Mouse (Mus musculus): Measurements from ENCODE around the gene Grhl3.

Gene Grhl3

DNA sequence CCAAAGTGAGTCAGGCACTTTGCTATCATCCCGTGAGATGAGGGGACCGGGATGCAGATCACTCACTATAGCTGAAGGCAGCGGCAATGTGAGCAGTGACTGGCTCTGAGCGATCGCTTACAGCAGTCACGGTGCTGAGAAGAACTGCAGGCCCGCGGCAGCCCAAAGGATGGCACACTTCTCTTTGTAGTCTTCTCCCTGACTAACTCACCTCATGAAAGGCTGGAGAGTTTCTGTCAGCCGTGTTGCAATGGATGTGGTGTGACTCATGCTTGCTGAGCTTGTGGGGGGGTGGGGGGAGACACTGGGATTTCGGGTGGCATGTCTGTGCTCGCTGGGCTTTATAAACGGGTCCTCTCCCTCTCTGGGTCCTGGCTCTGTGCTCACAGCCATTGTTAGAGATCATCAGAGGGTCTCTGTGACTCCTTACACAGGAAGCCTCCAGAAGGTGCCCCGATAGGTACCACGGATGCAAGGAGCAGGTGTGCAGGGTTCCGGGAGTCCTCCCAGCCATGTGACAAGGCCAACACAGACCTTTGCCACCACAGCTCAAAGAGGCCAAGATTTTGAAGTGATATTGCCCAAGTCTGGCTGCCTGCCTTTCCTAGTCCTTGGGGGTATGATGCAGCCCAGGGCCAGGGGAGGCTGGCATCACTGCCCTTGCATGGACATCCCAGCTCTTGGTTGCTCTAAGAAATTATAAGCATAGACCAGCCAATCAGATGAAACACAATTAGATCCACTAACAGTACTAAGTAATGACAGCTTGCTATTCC lies 2.1 kb upstream of the Grhl3 start:
- no peak for DNase-seq (ENCODE audit: low spot score)

DNA sequence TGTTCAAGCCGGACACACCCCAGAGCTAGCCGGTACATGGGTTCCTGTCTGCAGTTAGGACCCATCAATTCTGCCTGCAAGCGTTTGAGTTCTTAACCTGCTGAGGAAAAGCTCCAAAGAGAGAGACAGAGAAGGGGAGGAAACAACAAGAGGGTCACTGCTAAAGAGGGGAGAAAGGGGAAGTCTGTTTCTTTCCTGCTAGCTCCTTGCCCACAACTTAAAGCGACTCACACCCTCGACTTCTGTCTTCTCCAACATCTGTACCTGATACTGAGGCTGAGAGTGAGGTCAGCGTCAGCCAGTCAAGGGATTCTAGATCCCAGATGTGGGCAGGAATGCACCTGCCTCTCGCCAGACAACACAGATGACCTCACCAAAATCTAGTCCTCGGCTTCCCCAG lies 1.2 kb downstream of the Grhl3 start:
- DNase-seq (ENCODE audit: low spot score) = no peak

DNA sequence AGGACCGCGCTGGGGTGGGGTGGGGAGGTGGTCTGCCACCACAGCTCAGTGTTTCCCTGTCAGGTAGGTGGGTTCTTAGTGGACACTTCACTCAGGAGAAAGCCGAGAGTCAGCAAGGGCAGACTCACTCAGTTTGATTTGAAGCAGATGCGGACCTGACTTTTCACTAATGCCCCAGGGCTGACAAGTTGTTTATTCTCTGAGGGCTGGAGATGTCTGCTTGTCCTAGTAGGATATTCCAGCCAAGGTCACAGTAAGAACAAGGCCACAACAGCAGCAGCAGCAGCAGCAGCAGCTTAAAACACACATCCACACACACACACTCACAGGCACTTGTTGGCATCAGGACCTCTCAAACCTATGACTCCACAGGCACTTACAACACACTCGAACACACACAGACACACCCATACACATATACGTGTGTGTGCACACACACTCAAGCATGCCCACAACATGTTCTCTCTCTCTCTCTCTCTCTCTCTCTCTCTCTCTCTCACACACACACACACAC lies 2.3 kb downstream of the Grhl3 start:
- DNase-seq (ENCODE audit: low spot score) = no peak

DNA sequence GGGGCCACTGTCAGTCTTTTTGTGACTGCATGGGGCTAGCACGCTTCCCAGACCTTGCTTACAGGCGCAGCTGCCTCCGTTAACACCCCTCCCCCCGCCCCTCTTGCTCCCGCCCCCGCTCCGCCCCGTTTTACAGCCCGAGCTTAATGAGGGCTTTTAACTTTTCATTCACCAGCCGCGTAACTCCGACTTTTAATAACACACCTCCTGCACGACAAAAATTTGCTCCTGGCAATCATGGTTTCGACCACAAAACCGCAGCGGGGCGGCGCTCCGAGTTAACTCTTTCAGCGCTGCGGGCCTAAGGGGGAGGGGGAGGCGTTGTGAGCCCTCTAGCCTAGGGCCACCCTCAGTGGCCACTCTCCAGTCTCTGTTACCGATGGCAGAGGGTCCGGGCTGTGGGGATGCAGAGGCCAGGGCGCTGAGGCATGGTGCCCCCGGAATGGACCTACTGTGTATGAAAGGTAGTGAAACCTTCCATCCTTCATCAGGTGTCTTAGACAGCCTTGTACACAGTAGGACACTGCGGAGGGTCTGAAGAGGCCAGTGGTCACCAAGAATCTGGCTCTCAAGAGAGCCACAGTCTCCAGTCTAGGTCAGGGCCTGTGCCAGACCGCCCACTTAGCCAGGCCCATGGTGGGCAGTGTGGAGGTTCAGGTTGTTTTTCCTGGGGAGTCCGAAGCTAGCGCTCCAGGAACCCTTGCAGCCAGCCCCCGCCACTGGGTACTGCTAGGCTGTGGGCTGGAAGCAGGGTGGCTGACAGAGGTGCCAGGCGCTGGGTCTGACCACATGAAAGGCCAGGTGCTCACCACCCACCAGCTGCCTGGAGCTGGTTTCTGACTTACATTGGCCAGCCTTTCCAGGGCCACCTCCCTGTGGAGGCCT lies 3.0 kb downstream of the Grhl3 start:
- DNase-seq (ENCODE audit: low spot score) = no peak

DNA sequence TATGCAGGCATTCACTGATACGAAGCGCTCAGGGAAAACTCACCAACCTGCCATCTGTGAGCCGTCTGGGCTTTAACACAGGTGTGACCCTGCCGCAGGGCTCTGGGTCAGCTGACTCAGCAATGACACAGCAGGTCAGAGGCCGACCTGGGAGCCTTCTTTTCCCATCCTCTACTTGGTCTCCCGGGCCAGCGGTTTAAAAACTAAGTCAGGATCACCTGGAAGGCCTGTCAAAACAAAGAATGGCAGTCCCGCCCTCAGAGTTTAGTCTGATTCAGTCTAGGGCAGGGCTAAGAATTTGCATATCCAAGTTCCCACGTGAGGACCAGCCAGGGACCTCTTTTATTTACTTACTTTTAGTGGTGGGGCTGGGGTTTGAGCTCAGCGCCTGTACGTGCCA lies 4.2 kb downstream of the Grhl3 start:
- no peak for DNase-seq (ENCODE audit: low spot score)

DNA sequence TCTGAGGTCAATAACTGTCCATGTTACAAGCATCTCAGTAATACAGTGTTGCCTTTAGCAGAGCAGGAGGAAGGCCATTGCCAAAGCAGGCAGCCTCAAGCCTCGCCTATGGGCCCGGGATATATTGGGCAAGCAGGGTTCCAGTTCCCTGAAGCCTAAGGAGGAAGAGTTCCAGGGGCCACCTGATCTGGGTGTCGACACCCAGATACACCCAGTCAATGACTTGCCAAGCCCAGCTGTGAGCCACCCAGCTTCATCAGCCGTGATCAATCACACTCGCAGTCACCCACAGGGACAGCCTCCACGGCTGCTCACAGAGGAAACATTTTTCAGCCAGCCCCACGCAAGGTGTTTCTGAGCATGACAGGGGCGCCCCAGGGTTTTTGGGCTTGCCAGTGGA lies 5.9 kb downstream of the Grhl3 start:
- DNase-seq (ENCODE audit: low spot score) = no peak

DNA sequence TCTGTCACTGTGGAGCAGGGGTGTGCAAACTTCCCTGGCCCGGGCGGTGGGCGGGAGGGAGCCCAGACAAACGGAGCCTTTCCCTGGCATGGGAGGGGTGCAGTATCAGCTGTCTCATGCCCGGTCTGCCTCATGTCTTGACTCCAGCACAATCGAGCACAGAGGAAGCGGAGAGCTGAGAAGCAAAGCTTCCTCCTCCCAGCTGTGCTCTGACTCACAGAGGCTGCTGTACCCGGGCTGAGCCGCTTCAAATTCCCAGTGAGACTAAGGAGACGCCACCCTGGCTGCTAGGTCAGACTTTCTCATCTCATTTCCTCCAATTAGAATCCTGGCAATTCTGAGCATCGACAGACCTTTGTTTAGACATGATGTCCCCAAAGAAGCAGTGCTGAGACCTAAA lies 6.4 kb downstream of the Grhl3 start:
- no peak for DNase-seq (ENCODE audit: low spot score)

DNA sequence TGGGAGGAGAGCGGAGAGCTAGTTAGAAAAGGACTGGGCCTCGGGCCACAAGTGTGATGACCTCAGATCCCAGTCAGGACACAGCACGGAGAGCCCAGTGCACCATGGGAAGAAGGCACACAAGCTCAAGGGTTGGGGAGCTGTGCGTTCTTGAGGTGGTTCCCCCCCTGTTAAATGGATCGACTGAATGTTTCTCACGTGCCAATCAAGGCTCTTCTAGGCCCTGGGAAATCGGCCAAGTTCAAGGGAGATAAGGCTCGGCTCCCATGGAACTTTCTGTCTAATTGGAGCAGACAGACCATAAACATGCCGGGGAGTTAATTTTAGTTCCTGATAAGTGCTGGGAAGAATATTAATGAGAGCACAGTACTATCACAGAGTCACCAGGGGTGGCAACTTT lies 8.0 kb downstream of the Grhl3 start:
- no peak for DNase-seq (ENCODE audit: low spot score)

DNA sequence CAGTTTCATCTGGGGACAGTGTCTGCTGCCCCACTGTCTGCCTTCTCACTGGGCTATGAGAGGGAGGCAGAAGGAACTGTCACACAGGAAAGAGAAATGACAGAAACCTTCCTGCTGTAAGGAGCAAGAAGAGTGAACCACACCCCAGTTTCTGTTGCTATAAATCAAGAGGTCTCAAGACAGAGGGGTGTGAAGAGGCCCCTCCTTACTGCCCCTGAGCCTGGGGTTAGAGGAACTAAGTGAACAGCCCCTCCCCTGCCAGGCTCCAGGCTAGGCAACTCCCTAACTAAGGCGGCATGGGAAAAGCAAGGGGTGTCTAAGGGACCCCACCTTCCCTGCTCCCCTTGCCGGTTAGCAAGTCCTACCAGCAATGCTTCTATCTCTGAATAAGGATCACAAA lies 9.6 kb downstream of the Grhl3 start:
- DNase-seq (ENCODE audit: low spot score) = no peak

DNA sequence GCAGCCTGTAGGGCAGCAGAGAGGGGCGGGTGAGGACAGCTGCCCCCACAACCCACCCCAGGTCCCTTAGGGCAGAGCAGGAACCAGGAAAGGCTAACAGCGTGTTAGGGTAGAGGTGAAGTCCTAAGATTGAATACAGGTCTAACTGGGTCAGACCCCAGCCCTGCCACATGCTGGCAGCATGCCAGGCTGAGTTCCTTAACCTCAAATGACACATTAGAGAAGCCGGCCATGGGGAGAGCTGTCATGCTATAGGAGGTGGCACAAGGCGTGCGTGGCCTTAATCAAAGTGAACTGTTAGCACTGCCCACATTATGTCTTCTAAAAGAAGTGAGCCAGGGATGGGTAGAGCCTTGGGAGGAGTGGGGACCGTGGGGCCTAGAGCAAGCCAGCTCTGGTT lies 24.1 kb downstream of the Grhl3 start:
- no peak for DNase-seq (ENCODE audit: low spot score)

DNA sequence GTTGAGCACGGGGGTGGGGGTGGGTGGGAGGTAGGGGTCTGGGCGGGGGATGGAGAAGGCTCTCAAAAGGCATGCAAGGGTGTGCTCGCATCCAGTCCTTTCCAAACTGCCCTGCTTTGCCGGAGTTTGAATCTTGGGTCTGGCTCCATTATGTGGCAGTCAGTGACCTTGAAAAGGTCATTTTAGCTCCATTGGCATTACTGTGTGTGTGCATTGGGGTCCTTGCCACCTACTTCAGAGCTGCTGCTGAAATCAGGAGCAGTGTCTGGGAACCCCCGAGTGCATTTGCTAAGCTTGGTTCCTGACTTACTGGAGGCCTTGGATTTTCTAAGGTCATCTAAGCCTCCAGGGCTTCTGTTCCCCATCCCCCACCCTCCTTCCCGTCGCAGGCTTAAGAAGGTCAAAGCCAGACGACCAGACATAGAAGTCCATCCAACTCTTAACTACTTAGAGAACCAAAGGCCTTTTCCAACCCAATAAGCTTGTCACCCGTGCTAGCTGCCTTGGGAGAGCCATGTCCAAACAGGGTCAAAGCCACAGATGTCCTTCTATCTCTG lies 24.8 kb downstream of the Grhl3 start:
- DNase-seq (ENCODE audit: low spot score) = no peak

DNA sequence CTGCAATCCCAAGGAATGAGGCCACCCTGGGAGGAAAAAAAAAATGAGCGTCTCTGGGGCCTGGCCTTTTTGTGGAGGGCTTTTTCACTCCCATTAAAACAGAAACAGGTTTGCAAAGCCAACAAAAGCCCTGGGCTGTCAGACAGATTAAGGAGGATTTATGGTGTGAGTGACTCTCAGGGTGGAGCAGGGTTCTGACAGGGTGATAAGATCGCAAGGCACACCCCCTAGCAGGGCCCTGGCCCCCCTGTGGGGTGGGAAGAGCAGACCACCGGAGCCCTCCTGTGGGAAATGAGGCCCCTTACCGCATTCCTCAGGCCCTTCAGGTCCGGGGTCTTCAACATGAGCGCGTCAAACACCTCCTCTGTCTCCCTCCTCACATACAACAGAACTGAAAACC lies 25.3 kb downstream of the Grhl3 start:
- DNase-seq (ENCODE audit: low spot score) = no peak

DNA sequence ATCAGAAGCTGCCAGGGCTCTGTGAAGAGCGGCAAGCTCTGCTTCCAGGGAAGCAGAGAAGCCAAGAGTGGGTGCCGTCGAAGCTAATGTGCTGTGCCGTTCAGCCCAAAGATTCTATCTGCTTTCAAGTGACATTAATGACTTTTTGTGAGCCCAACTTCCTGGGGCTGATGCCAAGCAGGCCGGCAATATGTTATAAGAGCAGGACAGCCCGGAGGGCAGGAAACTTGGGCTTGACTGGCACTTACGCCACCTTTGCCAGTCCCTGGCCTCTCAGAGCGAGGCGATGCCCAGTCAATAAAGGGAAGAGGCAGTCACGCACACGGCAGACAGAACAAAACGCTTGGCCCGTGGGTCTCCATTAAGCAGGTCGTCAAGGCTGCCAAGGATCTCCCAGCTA lies 25.9 kb downstream of the Grhl3 start:
- DNase-seq (ENCODE audit: low spot score) = no peak

DNA sequence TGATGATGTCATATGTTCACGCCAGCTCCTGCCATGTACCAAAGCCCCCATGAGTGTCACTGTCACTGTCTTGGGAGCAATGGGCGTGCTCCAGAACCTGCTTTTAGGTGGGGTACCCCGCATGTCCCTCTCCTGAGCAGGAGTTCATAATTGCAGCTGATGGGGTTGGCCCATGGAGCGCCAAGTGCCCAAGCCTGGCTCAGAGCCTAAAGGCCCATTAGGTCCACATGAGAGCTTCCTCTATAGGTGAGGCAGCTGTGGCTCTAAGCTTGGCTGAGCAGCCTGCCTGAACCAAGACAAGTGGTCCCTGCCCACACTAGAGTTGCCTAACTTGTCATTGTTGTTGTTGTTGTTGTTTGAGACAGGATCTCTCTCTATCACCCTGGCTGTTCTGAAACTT lies 26.6 kb downstream of the Grhl3 start:
- no peak for DNase-seq (ENCODE audit: low spot score)

DNA sequence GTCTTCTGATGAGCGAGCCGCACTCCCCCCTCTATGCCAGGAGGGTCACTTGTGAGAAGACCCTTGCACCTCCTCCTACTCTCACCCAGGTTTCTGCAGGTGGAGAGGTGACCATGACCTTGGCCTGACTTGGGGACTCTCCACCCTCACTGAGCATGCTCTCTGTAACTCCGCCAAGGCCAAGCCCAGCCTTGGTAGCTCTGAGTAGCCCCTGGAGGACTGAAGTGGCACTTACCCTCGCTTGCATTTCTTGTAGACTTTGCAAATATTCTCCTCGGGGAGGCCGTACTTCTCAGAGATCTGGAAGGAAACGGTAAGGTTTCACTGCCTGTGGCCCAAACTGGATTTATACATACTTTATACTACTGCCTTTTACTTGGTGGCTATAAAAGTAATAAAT lies 27.4 kb downstream of the Grhl3 start:
- DNase-seq (ENCODE audit: low spot score) = no peak

DNA sequence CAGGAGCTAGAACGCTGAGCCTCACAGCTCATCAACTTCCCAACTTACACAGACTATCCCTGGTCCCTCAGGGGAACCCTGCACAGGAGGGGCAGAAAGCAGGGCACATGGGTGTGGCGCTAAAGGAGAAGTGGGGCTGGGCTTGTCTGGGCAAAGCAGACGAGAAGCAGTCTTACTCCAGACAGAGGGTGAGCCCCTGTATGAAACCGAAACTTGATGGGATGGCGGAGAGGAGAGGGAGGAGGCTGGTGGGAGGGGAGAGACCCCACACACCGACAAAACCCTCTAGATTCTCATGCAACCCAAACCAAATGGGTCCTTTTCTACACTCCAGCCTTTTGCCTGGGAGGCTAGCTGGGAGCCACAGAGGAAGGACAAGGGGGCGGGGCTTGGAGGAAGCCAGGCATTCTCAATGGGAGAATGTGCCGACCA lies 28.3 kb downstream of the Grhl3 start:
- no peak for DNase-seq (ENCODE audit: low spot score)

DNA sequence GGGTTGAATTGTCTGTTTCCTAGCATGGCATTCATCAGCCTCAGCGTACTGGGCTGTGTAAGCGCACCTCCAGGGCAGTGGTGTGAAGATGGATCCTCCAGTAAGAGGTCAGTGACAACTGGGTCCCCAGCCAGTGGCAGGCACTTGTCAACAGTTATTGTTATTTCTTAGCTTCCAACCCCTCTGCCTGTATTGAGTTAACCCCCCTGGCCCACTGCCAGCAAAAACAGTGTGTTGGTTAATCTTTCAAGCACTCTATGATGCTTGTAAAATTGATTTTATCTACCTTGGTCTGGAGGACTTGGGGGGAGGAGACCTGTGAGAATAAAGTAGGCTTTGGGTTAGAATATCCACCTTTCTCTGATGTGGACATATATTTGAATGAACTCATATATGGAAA lies 29.1 kb downstream of the Grhl3 start:
- DNase-seq (ENCODE audit: low spot score) = no peak

DNA sequence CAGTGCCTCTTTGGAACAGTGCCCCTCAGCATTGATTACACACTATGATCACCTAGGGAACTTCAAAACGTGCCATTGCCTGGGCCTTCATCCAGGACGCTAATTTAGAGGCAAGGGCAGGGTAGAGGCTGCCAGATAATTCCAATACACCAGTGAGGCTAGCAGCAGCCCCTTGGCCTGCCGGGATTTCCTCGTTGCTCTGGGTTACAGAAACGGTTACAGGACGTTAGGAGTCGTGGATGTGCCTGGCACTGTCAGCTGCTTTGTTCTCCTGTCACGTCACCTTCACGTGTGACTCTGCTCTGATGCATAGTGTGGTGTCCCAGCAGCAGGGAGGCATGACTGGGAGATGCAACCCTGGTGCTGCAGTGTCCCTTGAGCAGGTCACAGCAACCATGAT lies 33.4 kb downstream of the Grhl3 start:
- DNase-seq (ENCODE audit: low spot score) = no peak

DNA sequence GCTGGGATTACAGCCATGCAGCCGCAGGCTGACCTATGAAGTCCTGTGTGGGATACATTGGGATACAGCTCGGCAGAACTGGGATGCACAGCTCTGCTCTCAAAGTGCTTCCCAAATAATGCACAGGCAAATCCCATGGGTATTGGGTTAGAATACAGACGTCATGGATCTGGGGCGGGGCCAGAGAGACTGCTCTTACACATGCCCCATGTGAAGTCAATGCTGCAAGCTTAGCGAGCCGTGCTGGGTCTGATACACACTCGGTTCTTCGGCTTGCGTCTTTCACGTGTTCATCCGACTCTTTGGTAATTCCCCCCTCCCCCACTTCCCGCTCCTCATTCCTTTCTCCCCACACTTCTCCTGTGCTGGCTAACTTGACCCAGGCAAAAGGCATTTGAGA lies 34.4 kb downstream of the Grhl3 start:
- DNase-seq (ENCODE audit: low spot score) = no peak

DNA sequence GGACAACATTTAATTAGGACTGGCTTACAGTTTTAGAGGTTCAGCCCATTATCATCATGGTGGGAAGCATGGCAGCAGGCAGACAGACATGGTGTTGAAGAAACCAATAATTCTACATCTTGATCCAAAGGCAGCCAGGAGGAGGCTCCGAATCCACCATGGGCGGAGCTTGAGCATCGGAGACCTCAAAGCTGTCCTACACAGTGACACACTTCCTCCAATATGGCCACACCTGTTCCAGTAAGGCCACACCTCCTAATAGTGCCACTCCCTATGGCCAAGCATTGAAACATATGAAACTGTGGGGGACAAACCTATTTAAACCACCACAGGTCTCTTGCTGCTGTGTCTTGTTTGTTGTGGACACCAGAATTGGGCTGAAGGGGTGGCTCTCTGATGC lies 38.4 kb downstream of the Grhl3 start:
- DNase-seq (ENCODE audit: low spot score) = no peak

DNA sequence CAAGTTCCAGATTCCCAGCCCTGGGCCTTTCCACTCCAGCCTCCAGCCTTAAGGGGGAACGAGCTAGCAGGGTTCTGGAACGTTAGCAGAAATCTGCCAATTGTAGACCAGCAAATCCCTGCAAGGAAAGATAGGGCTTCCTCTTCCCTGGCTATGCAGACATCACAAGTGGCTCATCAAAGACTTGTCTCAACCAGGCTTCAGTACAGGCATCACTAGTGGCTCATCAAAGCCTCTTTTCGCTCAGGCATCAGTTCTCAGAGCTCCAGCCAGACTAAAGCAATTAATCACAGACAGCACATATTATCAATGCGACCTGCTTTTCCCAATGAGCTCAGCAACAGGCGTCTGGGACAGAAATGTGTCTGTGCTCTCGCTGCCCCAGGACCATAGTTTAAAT lies 40.4 kb downstream of the Grhl3 start:
- no peak for DNase-seq (ENCODE audit: low spot score)

DNA sequence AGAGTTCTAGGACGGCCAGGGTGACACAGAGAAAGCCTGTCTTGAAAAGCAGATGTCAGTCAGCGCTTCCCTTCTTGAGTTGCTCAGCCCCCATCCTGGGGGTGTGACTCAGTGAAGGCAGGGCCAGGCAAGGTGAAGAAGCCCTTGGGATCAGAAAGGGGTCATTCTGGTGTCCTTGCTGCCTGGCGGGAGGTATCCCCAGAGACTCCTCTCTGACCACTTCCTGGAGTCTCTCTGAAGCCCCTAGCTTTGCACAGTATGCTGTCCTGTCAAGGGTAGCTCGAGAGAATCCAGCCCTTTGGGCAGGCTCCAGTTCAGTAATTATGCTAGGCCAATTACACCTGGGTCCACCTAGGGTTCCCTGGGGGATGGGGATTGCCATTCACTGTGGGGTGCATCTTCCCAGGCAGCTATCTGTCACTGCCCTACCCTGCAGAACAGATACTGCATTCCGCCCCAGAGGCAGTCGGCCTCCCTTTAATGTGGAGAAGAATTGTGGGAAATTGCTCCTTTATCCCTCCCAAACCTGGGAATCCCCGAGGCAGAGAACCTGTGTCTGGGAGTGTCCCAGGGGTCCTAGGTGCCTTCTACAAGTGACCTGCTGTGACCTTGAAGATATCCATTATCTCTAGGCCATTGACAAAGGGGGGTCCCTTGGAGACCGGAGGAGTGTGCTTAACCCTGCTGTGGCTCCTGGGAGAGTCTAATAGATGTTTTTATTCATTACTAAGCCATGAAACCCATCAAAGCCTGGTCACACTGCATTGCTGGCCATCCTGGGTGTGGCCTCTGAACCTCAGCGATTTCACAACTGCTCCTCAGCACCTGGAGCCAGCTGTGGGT lies 41.4 kb downstream of the Grhl3 start:
- no peak for DNase-seq (ENCODE audit: low spot score)

Data from MN1 (cell line).